Mouse (Mus musculus): Measurements from ENCODE around the gene Syn2.

DNA sequence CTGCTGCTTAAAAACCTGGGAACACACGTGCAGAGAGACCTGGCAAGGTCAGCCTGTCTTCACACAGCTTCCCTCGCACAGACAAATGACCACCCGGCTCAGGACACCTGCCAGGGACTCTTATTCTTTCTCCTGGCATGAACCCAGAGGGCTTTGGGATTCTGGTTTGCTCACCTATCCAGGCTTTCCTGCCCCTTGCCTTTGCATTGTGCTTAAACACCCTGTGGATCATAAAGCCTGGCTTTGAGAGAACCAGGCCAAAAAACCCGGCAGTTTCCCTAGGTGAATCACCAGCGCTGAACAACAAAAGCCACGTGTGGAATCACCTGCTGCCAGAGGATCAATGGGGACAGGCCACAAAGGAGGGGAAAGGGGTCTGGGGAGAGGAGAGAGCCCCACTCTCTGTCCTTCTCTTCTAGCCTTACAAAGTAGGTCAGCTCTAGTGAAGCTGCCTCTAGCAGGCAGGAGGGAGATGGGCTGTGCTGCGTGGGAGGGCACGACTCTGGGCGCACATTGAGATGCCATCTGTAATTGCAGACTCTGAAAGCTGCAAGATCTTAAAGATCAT is 49.3 kb upstream of the Syn2 start:
- no peak for TF ChIP-seq POLR2A (IDR thresholded peaks at IDR 0.05; ENCODE audit: borderline replicate concordance, extremely low read depth, insufficient read depth, insufficient read length, poor library complexity, severe bottlenecking)
- no peak for TF ChIP-seq CTCF (IDR thresholded peaks at IDR 0.05; ENCODE audit: borderline replicate concordance, extremely low read depth, insufficient read depth, insufficient read length)
